Mouse (Mus musculus): ENCODE results near the gene 6430550D23Rik. TPM values are rescaled to one million over a fixed set of nuclear protein-coding genes. Genes with fewer than 3 reads are reported as not detected.

6430550D23Rik gene
- polyA plus RNA-seq, 1 experiment from 2014 or later = 1.5 TPM

DNA sequence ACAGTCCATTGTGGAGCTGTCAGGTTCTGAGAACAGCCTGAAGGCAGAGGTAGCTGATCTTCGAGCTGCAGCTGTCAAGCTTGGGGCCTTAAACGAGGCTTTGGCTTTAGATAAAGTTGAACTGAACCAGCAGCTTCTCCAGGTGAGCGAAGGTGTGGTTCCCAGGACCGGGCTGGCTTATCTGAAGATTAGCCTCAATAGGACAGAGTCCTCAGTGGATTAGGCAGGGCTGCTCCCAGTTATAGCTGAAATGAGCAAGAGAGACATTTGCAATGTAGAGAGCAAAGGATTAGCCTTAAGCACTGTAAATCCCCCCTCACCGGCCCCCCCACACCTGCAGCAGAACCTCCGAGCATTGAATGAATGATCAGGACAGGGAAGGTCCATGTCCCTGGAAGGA, 34.4 kb downstream of the 6430550D23Rik start:
- Histone ChIP-seq H3K36me3 (ENCODE audit: control insufficient read depth, insufficient read depth, low read length) (peaks cover 20% of the 10 kb centered on the region; the same call in 1 of the 2 replicates), H3K9me3 (ENCODE audit: control insufficient read depth, low read length) (no peaks in the 10 kb centered on the region), H3K27me3 (ENCODE audit: control insufficient read depth, insufficient read depth, low read length) (no peaks in the 10 kb centered on the region), H3K27ac (ENCODE audit: low read depth, low read length) (no peak overlapping the region), H3K4me1 (replicated peaks; ENCODE audit: control insufficient read depth, insufficient read depth, low read length) (no peaks in the 10 kb centered on the region), H3K4me3 (ENCODE audit: low read depth, low read length) (no peak overlapping the region), H3K4me2 (ENCODE audit: low read depth, low read length, severe bottlenecking) (no peak overlapping the region), H3K9ac (ENCODE audit: low read length) (no peak overlapping the region)
- 83% methylated on average over 6 of the region's 6 CpGs for WGBS
- DNase-seq (ENCODE audit: low spot score) (no peak), ATAC-seq (replicated peaks; ENCODE audit: low FRiP score) (no peak)

- Histone ChIP-seq H3K4me3 (ENCODE audit: low read depth, low read length) (no peak overlapping the region), H3K4me1 (replicated peaks; ENCODE audit: control insufficient read depth, insufficient read depth, low read length) (no peaks in the 10 kb centered on the region), H3K36me3 (ENCODE audit: control insufficient read depth, insufficient read depth, low read length) (peaks cover 15% of the 10 kb centered on the region), H3K9ac (ENCODE audit: low read length) (no peak overlapping the region), H3K4me2 (ENCODE audit: low read depth, low read length, severe bottlenecking) (no peak overlapping the region), H3K27me3 (ENCODE audit: control insufficient read depth, insufficient read depth, low read length) (no peaks in the 10 kb centered on the region), H3K9me3 (ENCODE audit: control insufficient read depth, low read length) (no peaks in the 10 kb centered on the region), H3K27ac (ENCODE audit: low read depth, low read length) (no peak overlapping the region)
- DNase-seq (ENCODE audit: low spot score) (no peak), ATAC-seq (replicated peaks; ENCODE audit: low FRiP score) (no peak)
- WGBS = 56% methylated on average over 1 of the region's 1 CpGs
Measured at GRCm38 (mm10) chr2:155962991-155963390, 44.8 kb downstream of the 6430550D23Rik start.

DNA sequence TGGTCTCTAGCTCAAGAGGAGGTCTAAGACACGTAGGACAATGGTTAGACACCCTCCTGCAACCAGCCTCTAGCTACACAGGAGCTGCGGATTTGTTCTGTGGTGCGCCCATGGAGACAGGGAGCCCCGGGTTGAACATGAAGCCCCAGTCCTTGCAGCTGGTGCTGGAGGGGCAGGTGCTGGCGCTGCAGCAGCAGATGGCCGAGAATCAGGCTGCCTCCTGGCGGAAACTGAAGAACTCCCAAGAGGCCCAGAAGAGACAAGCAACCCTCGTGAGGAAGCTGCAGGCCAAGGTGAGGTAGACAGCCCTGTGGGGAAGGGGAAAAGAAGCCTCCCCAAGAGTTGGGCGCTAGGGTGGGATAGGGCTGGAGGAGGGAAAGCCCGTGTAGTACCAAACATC, 45.9 kb downstream of the 6430550D23Rik start:
- Histone ChIP-seq H3K36me3 (ENCODE audit: control insufficient read depth, insufficient read depth, low read length) (peaks cover 12% of the 10 kb centered on the region), H3K9me3 (ENCODE audit: control insufficient read depth, low read length) (no peaks in the 10 kb centered on the region), H3K4me3 (ENCODE audit: low read depth, low read length) (no peak overlapping the region), H3K27me3 (ENCODE audit: control insufficient read depth, insufficient read depth, low read length) (no peaks in the 10 kb centered on the region), H3K27ac (ENCODE audit: low read depth, low read length) (no peak overlapping the region), H3K4me1 (replicated peaks; ENCODE audit: control insufficient read depth, insufficient read depth, low read length) (no peaks in the 10 kb centered on the region), H3K9ac (ENCODE audit: low read length) (no peak overlapping the region), H3K4me2 (ENCODE audit: low read depth, low read length, severe bottlenecking) (no peak overlapping the region)
- 86% methylated on average over 10 of the region's 10 CpGs for WGBS
- no peak for DNase-seq (ENCODE audit: low spot score)
- ATAC-seq (replicated peaks; ENCODE audit: low FRiP score) = no peak

GRCm38 (mm10) chr2:155959981-155960380, 47.8 kb downstream of the 6430550D23Rik start:
- H3K27ac ChIP-seq (ENCODE audit: low read depth, low read length) = no peak overlapping the region
- no peaks in the 10 kb centered on the region for H3K4me1 ChIP-seq (replicated peaks; ENCODE audit: control insufficient read depth, insufficient read depth, low read length)
- H3K27me3 ChIP-seq (ENCODE audit: control insufficient read depth, insufficient read depth, low read length) = no peaks in the 10 kb centered on the region
- WGBS = 93% methylated on average over 5 of the region's 5 CpGs
- ATAC-seq (replicated peaks; ENCODE audit: low FRiP score) (no peak), DNase-seq (ENCODE audit: low spot score) (no peak)
- no peaks in the 10 kb centered on the region for H3K9me3 ChIP-seq (ENCODE audit: control insufficient read depth, low read length)
- H3K9ac ChIP-seq (ENCODE audit: low read length) = no peak overlapping the region
- no peak overlapping the region for H3K4me2 ChIP-seq (ENCODE audit: low read depth, low read length, severe bottlenecking)
- no peak overlapping the region for H3K4me3 ChIP-seq (ENCODE audit: low read depth, low read length)
- H3K36me3 ChIP-seq (ENCODE audit: control insufficient read depth, insufficient read depth, low read length) = peaks cover 7% of the 10 kb centered on the region; the same call in 1 of the 2 replicates

GRCm38 (mm10) chr2:155956134-155957059, 51.4 kb downstream of the 6430550D23Rik start, which contains the start of gene Cep250:
TSS of gene Cep250 (plus strand) at chr2:155956458.
- H3K4me3 ChIP-seq (ENCODE audit: low read depth, low read length) = peak within 1 kb of the TSS; percentile 89
- no peaks in the 10 kb centered on the region for H3K36me3 ChIP-seq (ENCODE audit: control insufficient read depth, insufficient read depth, low read length)
- under 1% methylated on average over 59 of the region's 59 CpGs for WGBS
- peak within 1 kb of the TSS; percentile 71 for H3K4me2 ChIP-seq (ENCODE audit: low read depth, low read length, severe bottlenecking)
- ATAC-seq (replicated peaks; ENCODE audit: low FRiP score) (peak; percentile 97), DNase-seq (ENCODE audit: low spot score) (peak; percentile 96)
- H3K4me1 ChIP-seq (replicated peaks; ENCODE audit: control insufficient read depth, insufficient read depth, low read length) = no peaks in the 10 kb centered on the region
- no peaks in the 10 kb centered on the region for H3K27me3 ChIP-seq (ENCODE audit: control insufficient read depth, insufficient read depth, low read length)
- H3K27ac ChIP-seq (ENCODE audit: low read depth, low read length) = peak within 1 kb of the TSS; percentile 84
- H3K9ac ChIP-seq (ENCODE audit: low read length) = peak within 1 kb of the TSS; percentile 98
- H3K9me3 ChIP-seq (ENCODE audit: control insufficient read depth, low read length) = no peaks in the 10 kb centered on the region

DNA sequence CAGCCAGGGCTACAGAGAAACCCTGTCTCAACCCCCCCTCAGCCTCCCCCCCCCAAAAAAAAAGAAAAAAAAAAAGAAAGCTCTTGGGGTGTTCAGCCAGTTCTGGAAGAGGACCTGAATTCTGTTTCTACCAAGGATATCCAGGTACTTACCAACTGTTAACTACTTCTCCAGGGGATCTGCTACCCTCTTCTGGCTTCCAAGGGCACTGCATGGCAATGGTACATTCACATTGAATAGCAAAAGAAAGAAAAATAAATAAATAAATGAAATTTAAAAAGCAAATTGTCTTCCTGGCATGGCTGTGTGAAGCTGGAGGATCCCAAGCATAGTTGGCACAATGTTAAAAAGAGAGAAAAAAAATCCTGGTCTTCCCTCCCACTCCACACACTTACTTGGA, 55.8 kb downstream of the 6430550D23Rik start:
- Histone ChIP-seq H3K4me2 (ENCODE audit: low read depth, low read length, severe bottlenecking) (no peak overlapping the region), H3K4me3 (ENCODE audit: low read depth, low read length) (no peak overlapping the region), H3K9me3 (ENCODE audit: control insufficient read depth, low read length) (no peaks in the 10 kb centered on the region), H3K27me3 (ENCODE audit: control insufficient read depth, insufficient read depth, low read length) (no peaks in the 10 kb centered on the region), H3K9ac (ENCODE audit: low read length) (no peak overlapping the region), H3K36me3 (ENCODE audit: control insufficient read depth, insufficient read depth, low read length) (no peaks in the 10 kb centered on the region), H3K4me1 (replicated peaks; ENCODE audit: control insufficient read depth, insufficient read depth, low read length) (0 out of 2 replicates have a peak, but pooled peaks cover 2% of the 10 kb centered on the region), H3K27ac (ENCODE audit: low read depth, low read length) (no peak overlapping the region)
- DNase-seq (ENCODE audit: low spot score) = no peak
- ATAC-seq (replicated peaks; ENCODE audit: low FRiP score) = no peak

DNA sequence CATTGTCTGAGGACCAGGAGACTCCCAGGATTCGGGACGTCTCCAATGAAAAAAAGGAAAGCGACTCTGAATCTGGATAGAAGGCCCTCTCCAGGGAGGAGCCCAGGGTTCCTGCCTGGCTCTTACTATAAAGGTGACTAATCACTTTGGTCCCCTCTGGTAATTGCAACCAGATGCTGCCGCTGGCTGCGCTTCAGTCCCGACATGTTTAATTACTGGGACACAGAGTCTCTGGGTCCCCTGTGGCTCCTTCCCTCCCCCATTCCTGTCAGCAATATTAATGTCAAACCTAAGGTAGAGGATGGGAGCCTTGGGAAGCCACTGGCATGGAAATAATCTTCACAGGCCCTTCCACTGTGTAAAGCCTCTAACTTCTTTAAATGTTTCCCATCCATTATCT, 58.4 kb downstream of the 6430550D23Rik start:
- Histone ChIP-seq H3K4me3 (ENCODE audit: low read depth, low read length) (no peak overlapping the region), H3K36me3 (ENCODE audit: control insufficient read depth, insufficient read depth, low read length) (no peaks in the 10 kb centered on the region), H3K27me3 (ENCODE audit: control insufficient read depth, insufficient read depth, low read length) (no peaks in the 10 kb centered on the region), H3K27ac (ENCODE audit: low read depth, low read length) (no peak overlapping the region), H3K9ac (ENCODE audit: low read length) (no peak overlapping the region; the same call in 1 of the 2 replicates), H3K4me2 (ENCODE audit: low read depth, low read length, severe bottlenecking) (no peak overlapping the region), H3K4me1 (replicated peaks; ENCODE audit: control insufficient read depth, insufficient read depth, low read length) (peaks cover 5% of the 10 kb centered on the region), H3K9me3 (ENCODE audit: control insufficient read depth, low read length) (no peaks in the 10 kb centered on the region)
- no peak for ATAC-seq (replicated peaks; ENCODE audit: low FRiP score)
- 33% methylated on average over 6 of the region's 6 CpGs for WGBS
- no peak for DNase-seq (ENCODE audit: low spot score)

GRCm38 (mm10) chr2:155947390-155948002, 60.3 kb downstream of the 6430550D23Rik start:
- 76% methylated on average over 5 of the region's 5 CpGs for WGBS

More at GRCm38 (mm10) chr2:155947390-155948002, 60.3 kb downstream of the 6430550D23Rik start:
- H3K9me3 ChIP-seq (ENCODE audit: control insufficient read depth, low read length) = no peaks in the 10 kb centered on the region
- ATAC-seq (replicated peaks; ENCODE audit: low FRiP score) (no peak), DNase-seq (ENCODE audit: low spot score) (no peak)
- no peaks in the 10 kb centered on the region for H3K36me3 ChIP-seq (ENCODE audit: control insufficient read depth, insufficient read depth, low read length)
- H3K4me3 ChIP-seq (ENCODE audit: low read depth, low read length) = no peak overlapping the region
- no peak overlapping the region for H3K9ac ChIP-seq (ENCODE audit: low read length)
- no peaks in the 10 kb centered on the region for H3K27me3 ChIP-seq (ENCODE audit: control insufficient read depth, insufficient read depth, low read length)
- no peak overlapping the region for H3K4me2 ChIP-seq (ENCODE audit: low read depth, low read length, severe bottlenecking)
- peaks cover 11% of the 10 kb centered on the region for H3K4me1 ChIP-seq (replicated peaks; ENCODE audit: control insufficient read depth, insufficient read depth, low read length)
- no peak overlapping the region for H3K27ac ChIP-seq (ENCODE audit: low read depth, low read length)

Data from forebrain, embryonic 11.5 days (tissue).